Mouse (Mus musculus): ENCODE data around the gene Cryzl1. TPM values are rescaled to one million over a fixed set of nuclear protein-coding genes. Genes with fewer than 3 reads are reported as not detected.

Cryzl1 gene
- polyA plus RNA-seq, 1 experiment from 2014 or later, result 36.3 TPM

GRCm38 (mm10) chr16:91746101-91746950 lies 17.6 kb upstream of the Cryzl1 start:
- no peaks in the 10 kb centered on the region for H3K9me3 ChIP-seq (ENCODE audit: control insufficient read depth)
- no peak overlapping the region for H3K4me2 ChIP-seq (replicated peaks; ENCODE audit: low read depth)
- WGBS, result 51% methylated on average over 14 of the region's 14 CpGs
- TF ChIP-seq CTCF (IDR thresholded peaks at IDR 0.05; ENCODE audit: low read depth), result no peak
- H3K36me3 ChIP-seq (ENCODE audit: control insufficient read depth, insufficient read depth), result no peaks in the 10 kb centered on the region
- H3K4me3 ChIP-seq (ENCODE audit: low read depth, low read length), result no peak overlapping the region
- H3K27ac ChIP-seq (ENCODE audit: low read depth, low read length), result no peak overlapping the region
- H3K9ac ChIP-seq (ENCODE audit: low read depth, low read length), result no peak overlapping the region
- no peaks in the 10 kb centered on the region for H3K4me1 ChIP-seq (replicated peaks; ENCODE audit: control insufficient read depth, insufficient read depth, low read length)
- ATAC-seq, result no peak
- H3K27me3 ChIP-seq (replicated peaks; ENCODE audit: control insufficient read depth, insufficient read depth, low read length), result no peaks in the 10 kb centered on the region

- TF ChIP-seq CTCF (IDR thresholded peaks at IDR 0.05; ENCODE audit: low read depth), result no peak
- 82% methylated on average over 7 of the region's 7 CpGs for WGBS
- no peak for ATAC-seq
Measured at GRCm38 (mm10) chr16:91743055-91743454, 14.3 kb upstream of the Cryzl1 start.

GRCm38 (mm10) chr16:91740918-91741255 lies 12.1 kb upstream of the Cryzl1 start:
- H3K27ac ChIP-seq (ENCODE audit: low read depth, low read length), result no peak overlapping the region
- no peak overlapping the region for H3K9ac ChIP-seq (ENCODE audit: low read depth, low read length)
- ATAC-seq, result no peak
- TF ChIP-seq CTCF (IDR thresholded peaks at IDR 0.05; ENCODE audit: low read depth), result no peak
- H3K27me3 ChIP-seq (replicated peaks; ENCODE audit: control insufficient read depth, insufficient read depth, low read length), result no peaks in the 10 kb centered on the region
- H3K36me3 ChIP-seq (ENCODE audit: control insufficient read depth, insufficient read depth), result no peaks in the 10 kb centered on the region
- H3K9me3 ChIP-seq (ENCODE audit: control insufficient read depth), result no peaks in the 10 kb centered on the region
- no peak overlapping the region for H3K4me2 ChIP-seq (replicated peaks; ENCODE audit: low read depth)
- 82% methylated on average over 7 of the region's 7 CpGs for WGBS
- H3K4me3 ChIP-seq (ENCODE audit: low read depth, low read length), result no peak overlapping the region
- H3K4me1 ChIP-seq (replicated peaks; ENCODE audit: control insufficient read depth, insufficient read depth, low read length), result no peaks in the 10 kb centered on the region

More at GRCm38 (mm10) chr16:91743055-91743454, 14.3 kb upstream of the Cryzl1 start:
- Histone ChIP-seq H3K4me1 (replicated peaks; ENCODE audit: control insufficient read depth, insufficient read depth, low read length) (no peaks in the 10 kb centered on the region), H3K4me3 (ENCODE audit: low read depth, low read length) (no peak overlapping the region), H3K27me3 (replicated peaks; ENCODE audit: control insufficient read depth, insufficient read depth, low read length) (no peaks in the 10 kb centered on the region), H3K27ac (ENCODE audit: low read depth, low read length) (no peak overlapping the region), H3K36me3 (ENCODE audit: control insufficient read depth, insufficient read depth) (no peaks in the 10 kb centered on the region), H3K9me3 (ENCODE audit: control insufficient read depth) (no peaks in the 10 kb centered on the region), H3K4me2 (replicated peaks; ENCODE audit: low read depth) (no peak overlapping the region), H3K9ac (ENCODE audit: low read depth, low read length) (no peak overlapping the region)

GRCm38 (mm10) chr16:91740184-91740917 lies 11.6 kb upstream of the Cryzl1 start:
- Histone ChIP-seq H3K4me2 (replicated peaks; ENCODE audit: low read depth) (no peak overlapping the region), H3K27ac (ENCODE audit: low read depth, low read length) (no peak overlapping the region), H3K4me3 (ENCODE audit: low read depth, low read length) (no peak overlapping the region), H3K27me3 (replicated peaks; ENCODE audit: control insufficient read depth, insufficient read depth, low read length) (no peaks in the 10 kb centered on the region), H3K9me3 (ENCODE audit: control insufficient read depth) (no peaks in the 10 kb centered on the region), H3K4me1 (replicated peaks; ENCODE audit: control insufficient read depth, insufficient read depth, low read length) (no peaks in the 10 kb centered on the region), H3K9ac (ENCODE audit: low read depth, low read length) (no peak overlapping the region), H3K36me3 (ENCODE audit: control insufficient read depth, insufficient read depth) (no peaks in the 10 kb centered on the region)
- no peak for TF ChIP-seq CTCF (IDR thresholded peaks at IDR 0.05; ENCODE audit: low read depth)
- 71% methylated on average over 8 of the region's 8 CpGs for whole genome bisulfite sequencing
- no peak for ATAC-seq

GRCm38 (mm10) chr16:91738505-91738904 lies 9.7 kb upstream of the Cryzl1 start:
- ATAC-seq, result no peak
- WGBS, result 79% methylated on average over 6 of the region's 6 CpGs

GRCm38 (mm10) chr16:91736046-91736816 lies 7.5 kb upstream of the Cryzl1 start:
- Histone ChIP-seq H3K27me3 (replicated peaks; ENCODE audit: control insufficient read depth, insufficient read depth, low read length) (no peaks in the 10 kb centered on the region), H3K27ac (ENCODE audit: low read depth, low read length) (no peak overlapping the region), H3K36me3 (ENCODE audit: control insufficient read depth, insufficient read depth) (no peaks in the 10 kb centered on the region), H3K4me2 (replicated peaks; ENCODE audit: low read depth) (no peak overlapping the region), H3K9me3 (ENCODE audit: control insufficient read depth) (no peaks in the 10 kb centered on the region), H3K9ac (ENCODE audit: low read depth, low read length) (no peak overlapping the region), H3K4me1 (replicated peaks; ENCODE audit: control insufficient read depth, insufficient read depth, low read length) (no peaks in the 10 kb centered on the region), H3K4me3 (ENCODE audit: low read depth, low read length) (no peak overlapping the region)
- no peak for TF ChIP-seq CTCF (IDR thresholded peaks at IDR 0.05; ENCODE audit: low read depth)
- ATAC-seq, result no peak
- whole genome bisulfite sequencing, result 82% methylated on average over 7 of the region's 7 CpGs

More at GRCm38 (mm10) chr16:91738505-91738904, 9.7 kb upstream of the Cryzl1 start:
- H3K27me3 ChIP-seq (replicated peaks; ENCODE audit: control insufficient read depth, insufficient read depth, low read length), result no peaks in the 10 kb centered on the region
- H3K4me3 ChIP-seq (ENCODE audit: low read depth, low read length), result no peak overlapping the region
- H3K36me3 ChIP-seq (ENCODE audit: control insufficient read depth, insufficient read depth), result no peaks in the 10 kb centered on the region
- no peak overlapping the region for H3K4me2 ChIP-seq (replicated peaks; ENCODE audit: low read depth)
- no peak for TF ChIP-seq CTCF (IDR thresholded peaks at IDR 0.05; ENCODE audit: low read depth)
- H3K9me3 ChIP-seq (ENCODE audit: control insufficient read depth), result no peaks in the 10 kb centered on the region
- no peak overlapping the region for H3K9ac ChIP-seq (ENCODE audit: low read depth, low read length)
- H3K4me1 ChIP-seq (replicated peaks; ENCODE audit: control insufficient read depth, insufficient read depth, low read length), result no peaks in the 10 kb centered on the region
- H3K27ac ChIP-seq (ENCODE audit: low read depth, low read length), result no peak overlapping the region

Data from intestine, postnatal 0 days (tissue).